Mouse (Mus musculus): ENCODE data around the gene Timd2. TPM values are rescaled to one million over a fixed set of nuclear protein-coding genes. Genes with fewer than 3 reads are reported as not detected.
"Not testable (repeated sequence)": the region's sequence is repeated elsewhere in the genome, so short reads cannot be mapped to it uniquely, and the experiment has no call there.

Gene Timd2
- polyA plus RNA-seq, 1 experiment from 2014 or later, result 3.9 TPM

DNA sequence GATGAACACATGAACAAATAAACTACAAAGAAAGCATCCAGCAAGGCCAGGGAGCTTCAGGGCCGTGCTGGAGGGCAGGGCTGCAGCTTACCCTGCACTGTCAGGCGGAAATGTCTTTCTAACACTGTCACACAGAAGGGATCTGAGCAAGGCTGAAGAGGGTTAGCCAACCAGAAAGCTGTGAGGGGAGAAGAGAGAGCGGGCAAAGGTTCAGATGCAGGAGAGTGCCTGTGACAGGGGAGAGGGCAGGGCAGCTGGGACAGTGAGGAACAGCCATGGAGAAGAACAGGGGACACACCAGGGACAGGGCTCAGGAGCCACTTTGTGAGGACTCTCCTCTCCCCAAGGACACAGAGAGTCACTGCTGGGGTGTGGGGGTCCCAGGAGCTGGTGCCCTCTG is 57.2 kb downstream of the Timd2 start:
- H3K4me1 ChIP-seq; H3K36me3 ChIP-seq; H3K9ac ChIP-seq; H3K9me3 ChIP-seq; H3K4me2 ChIP-seq; H3K4me3 ChIP-seq (replicated peaks); H3K27ac ChIP-seq; H3K27me3 ChIP-seq (replicated peaks); ATAC-seq (ENCODE audit: insufficient read depth, low FRiP score, low read depth): not testable (repeated sequence)
- 71% methylated on average over 3 of the region's 3 CpGs for WGBS

DNA sequence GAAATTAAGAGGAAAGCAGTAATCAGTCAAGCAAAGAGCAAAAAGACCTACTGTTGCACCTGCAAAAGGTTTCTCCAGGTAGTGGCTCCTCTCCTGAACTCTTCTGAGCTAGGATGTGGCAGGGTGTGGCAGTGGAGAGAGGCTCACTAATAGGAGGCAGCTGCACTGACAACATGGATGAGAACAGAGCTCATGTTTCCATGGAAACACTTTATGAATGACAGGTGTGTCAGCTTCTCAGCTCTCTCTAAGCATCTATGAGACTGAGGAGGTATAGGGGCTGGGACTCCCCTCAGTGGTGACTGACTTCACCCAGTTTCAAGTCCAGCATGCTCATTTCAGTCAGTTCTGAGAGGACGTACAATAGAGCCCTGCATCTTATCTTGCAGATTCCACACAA is 62.0 kb downstream of the Timd2 start:
- H3K36me3 ChIP-seq, result no peaks in the 10 kb centered on the region
- no peak for ATAC-seq (ENCODE audit: insufficient read depth, low FRiP score, low read depth)
- H3K9me3 ChIP-seq, result no peaks in the 10 kb centered on the region

GRCm38 (mm10) chr11:46636568-46636967 is 70.3 kb downstream of the Timd2 start:
- no peaks in the 10 kb centered on the region for H3K9me3 ChIP-seq
- ATAC-seq (ENCODE audit: insufficient read depth, low FRiP score, low read depth), result no peak
- no peaks in the 10 kb centered on the region for H3K4me1 ChIP-seq
- no peak overlapping the region for H3K4me3 ChIP-seq (replicated peaks)
- H3K9ac ChIP-seq, result no peak overlapping the region
- H3K27ac ChIP-seq, result no peak overlapping the region
- 60% methylated on average over 3 of the region's 3 CpGs for WGBS
- H3K4me2 ChIP-seq, result no peak overlapping the region
- H3K36me3 ChIP-seq, result no peaks in the 10 kb centered on the region
- no peaks in the 10 kb centered on the region for H3K27me3 ChIP-seq (replicated peaks)

More for the DNA sequence above, 62.0 kb downstream of the Timd2 start:
- no peak overlapping the region for H3K4me2 ChIP-seq
- H3K4me1 ChIP-seq, result no peaks in the 10 kb centered on the region
- no peaks in the 10 kb centered on the region for H3K27me3 ChIP-seq (replicated peaks)
- WGBS, result 52% methylated on average over 1 of the region's 1 CpGs
- H3K4me3 ChIP-seq (replicated peaks), result no peak overlapping the region
- H3K27ac ChIP-seq, result no peak overlapping the region
- no peak overlapping the region for H3K9ac ChIP-seq

DNA sequence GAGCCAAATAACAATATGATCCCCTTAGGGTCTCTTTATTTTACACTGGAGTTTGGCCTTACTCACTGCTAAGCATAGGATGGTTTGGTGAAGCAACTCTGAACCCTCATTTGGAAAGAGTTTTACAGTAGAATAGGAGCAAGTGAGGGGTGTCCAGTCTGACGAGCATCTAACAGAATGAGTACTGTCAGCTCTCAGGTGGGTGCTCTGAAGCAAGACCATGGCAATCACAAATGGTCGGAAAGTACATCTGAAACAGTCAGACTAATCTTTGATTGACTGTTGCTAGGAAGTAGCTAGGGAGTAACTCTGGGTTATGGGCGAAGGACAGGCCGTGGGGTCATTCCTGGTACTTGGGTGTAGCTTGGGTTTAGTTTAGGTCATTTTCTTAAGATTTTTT is 71.3 kb downstream of the Timd2 start:
- H3K4me2 ChIP-seq; H3K9me3 ChIP-seq; H3K27me3 ChIP-seq (replicated peaks); H3K36me3 ChIP-seq; H3K4me1 ChIP-seq; ATAC-seq (ENCODE audit: insufficient read depth, low FRiP score, low read depth); H3K4me3 ChIP-seq (replicated peaks); H3K9ac ChIP-seq; H3K27ac ChIP-seq: not testable (repeated sequence)
- 77% methylated on average over 4 of the region's 4 CpGs for WGBS

- H3K4me2 ChIP-seq, result no peak overlapping the region
- ATAC-seq (ENCODE audit: insufficient read depth, low FRiP score, low read depth), result no peak
- WGBS, result 23% methylated on average over 3 of the region's 3 CpGs
Observed at GRCm38 (mm10) chr11:46631635-46632034, 75.2 kb downstream of the Timd2 start.

DNA sequence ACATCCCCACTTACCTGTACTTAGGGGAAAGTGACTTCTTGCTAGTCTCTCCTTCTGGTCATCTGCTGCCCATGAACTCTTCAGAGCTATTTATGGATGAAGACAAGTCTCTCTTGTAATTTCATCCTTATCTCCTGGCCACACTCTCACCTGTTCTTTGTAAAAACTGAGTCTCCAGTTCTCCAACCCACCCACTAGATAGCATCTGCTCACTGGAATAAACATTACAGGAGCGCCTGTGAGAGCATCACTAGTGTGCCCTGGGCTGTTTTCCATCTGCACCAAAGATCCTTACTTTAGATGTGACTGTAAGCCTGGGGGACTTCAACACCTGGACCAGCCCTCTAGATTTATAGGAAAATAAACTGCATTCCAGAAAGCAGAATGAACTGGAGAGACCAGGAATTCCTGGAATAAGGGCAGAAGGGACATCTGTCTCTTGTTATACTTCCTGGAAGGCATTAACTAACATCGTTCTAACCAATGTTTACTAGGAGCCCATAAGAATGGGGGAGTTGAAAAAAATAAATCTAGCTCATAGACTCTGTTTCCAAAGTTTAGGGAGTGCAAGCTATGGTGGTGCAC is 77.6 kb downstream of the Timd2 start, which contains the start of gene Dppa1:
Gene Dppa1, minus strand, starts transcription at position 51 of the 585 bp plus-strand sequence.
- Histone ChIP-seq H3K36me3 (no peaks in the 10 kb centered on the region), H3K4me3 (replicated peaks) (no peak within 1 kb of the TSS), H3K27me3 (replicated peaks) (no peaks in the 10 kb centered on the region), H3K9ac (no peak within 1 kb of the TSS), H3K9me3 (no peaks in the 10 kb centered on the region), H3K4me1 (no peaks in the 10 kb centered on the region), H3K4me2 (no peak within 1 kb of the TSS), H3K27ac (no peak within 1 kb of the TSS)
- no peak for ATAC-seq (ENCODE audit: insufficient read depth, low FRiP score, low read depth)
- WGBS, result 52% methylated on average over 2 of the region's 2 CpGs

More at GRCm38 (mm10) chr11:46631635-46632034, 75.2 kb downstream of the Timd2 start:
- Histone ChIP-seq H3K9me3 (no peaks in the 10 kb centered on the region), H3K36me3 (no peaks in the 10 kb centered on the region), H3K27ac (no peak overlapping the region), H3K27me3 (replicated peaks) (no peaks in the 10 kb centered on the region), H3K9ac (no peak overlapping the region), H3K4me1 (no peaks in the 10 kb centered on the region), H3K4me3 (replicated peaks) (no peak overlapping the region)

DNA sequence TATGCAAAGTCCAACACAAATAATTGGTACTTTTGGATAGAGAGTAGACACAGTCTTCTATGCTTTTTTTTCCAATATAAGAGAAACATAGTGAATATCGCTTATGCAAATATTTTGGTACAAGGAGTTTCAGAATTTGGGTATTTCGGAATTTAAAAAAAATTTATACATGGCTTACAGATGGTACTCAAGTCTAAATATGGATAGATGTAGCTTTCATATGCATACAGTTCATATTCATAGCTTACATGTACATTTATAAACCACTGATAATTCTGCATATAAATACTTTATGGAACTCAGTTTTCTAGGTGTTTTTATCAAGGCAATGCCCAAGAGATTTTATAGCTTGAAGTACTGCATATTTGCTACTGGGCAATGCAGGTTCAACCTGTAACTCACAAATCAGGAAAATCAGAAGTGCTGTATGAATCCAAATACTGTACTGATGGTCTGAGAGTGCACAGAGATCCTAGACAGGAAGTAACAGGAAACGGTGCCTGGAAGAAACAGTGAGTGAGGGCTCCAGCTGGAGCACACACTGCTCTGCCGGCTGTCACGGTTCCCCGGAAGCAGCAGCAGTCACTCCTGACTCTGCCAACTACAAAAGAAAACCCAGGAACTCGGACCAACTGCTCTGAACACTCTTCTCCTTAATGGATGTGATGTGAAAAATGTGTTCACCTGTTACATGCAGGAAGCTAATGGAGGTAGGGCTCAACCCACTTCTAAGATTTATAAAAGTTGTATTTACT is 86.3 kb downstream of the Timd2 start:
- 46% methylated on average over 7 of the region's 7 CpGs for WGBS
- H3K36me3 ChIP-seq, result no peaks in the 10 kb centered on the region
- no peak for ATAC-seq (ENCODE audit: insufficient read depth, low FRiP score, low read depth)
- H3K4me2 ChIP-seq, result no peak overlapping the region
- no peak overlapping the region for H3K27ac ChIP-seq
- no peaks in the 10 kb centered on the region for H3K9me3 ChIP-seq
- H3K4me3 ChIP-seq (replicated peaks), result no peak overlapping the region
- H3K4me1 ChIP-seq, result no peaks in the 10 kb centered on the region
- H3K27me3 ChIP-seq (replicated peaks), result no peaks in the 10 kb centered on the region
- H3K9ac ChIP-seq, result no peak overlapping the region

DNA sequence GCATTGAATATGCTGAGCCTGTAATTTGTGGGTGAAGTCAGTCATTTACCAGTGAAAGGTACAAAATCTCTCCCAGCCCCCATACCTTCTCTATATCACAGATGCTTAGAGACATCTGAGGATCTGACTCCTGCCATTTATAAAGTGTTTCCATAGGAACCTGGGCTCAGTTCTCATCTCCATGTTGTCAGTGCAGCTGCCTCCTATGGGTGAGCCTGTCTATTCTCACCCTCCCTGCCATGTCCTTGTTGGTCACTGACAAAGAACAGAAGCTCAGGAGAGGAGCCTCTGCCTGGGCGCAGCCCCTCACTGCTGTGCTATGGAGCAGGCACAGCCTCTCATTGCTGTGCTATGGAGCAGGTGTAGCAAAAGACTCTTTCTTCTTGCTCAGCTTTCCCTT is 86.9 kb downstream of the Timd2 start:
- H3K36me3 ChIP-seq, result no peaks in the 10 kb centered on the region
- no peak overlapping the region for H3K4me3 ChIP-seq (replicated peaks)
- H3K4me2 ChIP-seq, result no peak overlapping the region
- H3K27me3 ChIP-seq (replicated peaks), result no peaks in the 10 kb centered on the region
- H3K27ac ChIP-seq, result no peak overlapping the region
- 78% methylated on average over 1 of the region's 1 CpGs for WGBS
- no peaks in the 10 kb centered on the region for H3K9me3 ChIP-seq
- no peak for ATAC-seq (ENCODE audit: insufficient read depth, low FRiP score, low read depth)
- H3K4me1 ChIP-seq, result no peaks in the 10 kb centered on the region
- H3K9ac ChIP-seq, result no peak overlapping the region

Other genes starting within 250 kb of the Timd2 start
- not detected in 2 replicates for gene Gm12169, start 182.8 kb downstream of the Timd2 start, polyA plus RNA-seq (2015; fragmentation: Nextera tagmentation; extraction: Ambion mirVana)
- gene BC053393, start 135.5 kb downstream of the Timd2 start, polyA plus RNA-seq (2015; fragmentation: Nextera tagmentation; extraction: Ambion mirVana), result not detected in 2 replicates
- gene Dppa1, start 77.8 kb downstream of the Timd2 start, polyA plus RNA-seq (2015; fragmentation: Nextera tagmentation; extraction: Ambion mirVana), result not detected in 2 replicates
- 0.09 TPM in 1 of 2 replicates, not detected in the other for gene Havcr1, start 28.0 kb upstream of the Timd2 start, polyA plus RNA-seq (2015; fragmentation: Nextera tagmentation; extraction: Ambion mirVana)
- gene Timd4, start 103.7 kb upstream of the Timd2 start, polyA plus RNA-seq (2015; fragmentation: Nextera tagmentation; extraction: Ambion mirVana), result 0.57 and 0.82 TPM in 2 replicates